ENCODE assay signal across 8 mouse cellular contexts in genomic region chrX:107816218-107816554, GRCm38 (mm10). TPM values are rescaled to one million over a fixed set of nuclear protein-coding genes. Genes with fewer than 3 reads are reported as not detected.
DNase-seq lines count a peak whose midpoint lies in the region; ATAC-seq and TF ChIP-seq lines count a peak whose summit lies in the region.

Gene 2610002M06Rik, minus strand, starts transcription at chrX:107816334.

- WGBS in cerebellum, adult 2 months = 16% methylated on average over 26 of the region's 28 CpGs
- WGBS in forebrain, postnatal 0 days = 26% methylated on average over 28 of the region's 28 CpGs
- 14% methylated on average over 26 of the region's 28 CpGs for WGBS in lung, embryonic 16.5 days

- no peaks in the 10 kb centered on the region for H3K4me1 ChIP-seq in cerebellum, adult 2 months (ENCODE audit: control insufficient read depth, insufficient read depth, low read length)
- no peaks in the 10 kb centered on the region for H3K4me1 ChIP-seq in forebrain, postnatal 0 days (ENCODE audit: insufficient read depth)
- H3K4me1 ChIP-seq in lung, embryonic 16.5 days (replicated peaks; ENCODE audit: control insufficient read depth, insufficient read depth, low read length) = no peaks in the 10 kb centered on the region

- no peaks in the 10 kb centered on the region for H3K36me3 ChIP-seq in forebrain, postnatal 0 days (ENCODE audit: insufficient read depth)
- H3K36me3 ChIP-seq in lung, embryonic 16.5 days (ENCODE audit: control insufficient read depth, insufficient read depth, low read length) = no peaks in the 10 kb centered on the region

- H3K27me3 ChIP-seq in cerebellum, adult 2 months (ENCODE audit: control insufficient read depth, insufficient read depth, low read length) = no peaks in the 10 kb centered on the region
- no peaks in the 10 kb centered on the region for H3K27me3 ChIP-seq in forebrain, postnatal 0 days (ENCODE audit: insufficient read depth, low read length)
- H3K27me3 ChIP-seq in lung, embryonic 16.5 days (ENCODE audit: control insufficient read depth, insufficient read depth, low read depth, low read length) = no peaks in the 10 kb centered on the region

- H3K9me3 ChIP-seq in forebrain, postnatal 0 days (ENCODE audit: low read length) = no peaks in the 10 kb centered on the region
- H3K9me3 ChIP-seq in lung, embryonic 16.5 days (ENCODE audit: control insufficient read depth, low read length) = no peaks in the 10 kb centered on the region

- peak within 1 kb of the TSS; percentile 30; the same call in 1 of the 2 replicates for H3K27ac ChIP-seq in cerebellum, adult 2 months (ENCODE audit: insufficient read depth, low read length)
- H3K27ac ChIP-seq in forebrain, postnatal 0 days (ENCODE audit: low read depth, low read length) = 0 out of 2 replicates have a peak within 1 kb of the TSS, but pooled peaks have one; percentile 21
- H3K27ac ChIP-seq in lung, embryonic 16.5 days (ENCODE audit: low read length) = peak within 1 kb of the TSS; percentile 33; the same call in 1 of the 2 replicates

- peak within 1 kb of the TSS; percentile 52 for H3K4me2 ChIP-seq in forebrain, postnatal 0 days (ENCODE audit: low read depth)
- peak within 1 kb of the TSS; percentile 57 for H3K4me2 ChIP-seq in lung, embryonic 16.5 days (ENCODE audit: low read depth, low read length)

- peak within 1 kb of the TSS; percentile 85 for H3K4me3 ChIP-seq in cerebellum, adult 2 months (replicated peaks; ENCODE audit: insufficient read depth, low read depth, low read length)
- peak within 1 kb of the TSS; percentile 62 for H3K4me3 ChIP-seq in forebrain, postnatal 0 days (ENCODE audit: low read depth, low read length)
- H3K4me3 ChIP-seq in lung, embryonic 16.5 days (ENCODE audit: low read length) = peak within 1 kb of the TSS; percentile 65

- peak within 1 kb of the TSS; percentile 76 for H3K9ac ChIP-seq in forebrain, postnatal 0 days
- peak within 1 kb of the TSS; percentile 69 for H3K9ac ChIP-seq in lung, embryonic 16.5 days (ENCODE audit: low read length)

- peak; percentile 99 for ATAC-seq in forebrain, postnatal 0 days
- peak; percentile 100 for ATAC-seq in hematopoietic stem cell, adult 5-6 weeks (replicated peaks in 1 of 2; ENCODE audit: insufficient read depth in 1 of 2, low FRiP score in 2 of 2, low TSS enrichment in 1 of 2, low read depth in 1 of 2, poor library complexity in 2 of 2, severe bottlenecking in 2 of 2)
- peak; percentile 99 for ATAC-seq in lung, embryonic 16.5 days (ENCODE audit: low read depth)

- TF ChIP-seq CTCF in cerebellum, adult 2 months (IDR thresholded peaks at IDR 0.05; ENCODE audit: borderline replicate concordance, insufficient read depth, low read depth, low read length) = peak; percentile 64
- TF ChIP-seq CTCF in forebrain, postnatal 0 days (IDR thresholded peaks at IDR 0.05; ENCODE audit: low read depth) = peak; percentile 67

- TF ChIP-seq POLR2A in cerebellum, adult 2 months (IDR thresholded peaks at IDR 0.05; ENCODE audit: borderline replicate concordance, insufficient read depth, low read length) = no peak

- peak; percentile 88 for DNase-seq in MEL-GATA-1-ER (ENCODE audit: extremely low read depth, low read depth)
- peak; percentile 83 to 86 for DNase-seq in cerebellum, adult 2 months
- DNase-seq in forebrain, postnatal 0 days = peak; percentile 90
- DNase-seq in layer of hippocampus, adult 9-10 months (ENCODE audit: low spot score) = peak; percentile 30
- DNase-seq in ovary, postnatal 36 days (ENCODE audit: low spot score) = peak; percentile 83
- DNase-seq in thymus, postnatal 25 days = peak; percentile 84

RNA-seq across cellular contexts. Expression of gene 2610002M06Rik, which starts in this region (rescaled TPM):
- polyA plus RNA-seq in cerebellum, adult 2 months (2012; rRNA removed) = 18.8 and 19.4 TPM in 2 replicates
- 32.0 and 33.3 TPM in 2 replicates for total RNA-seq in forebrain, postnatal 0 days (2014; rRNA removed)
- 14.5 and 17.1 TPM in 2 replicates for polyA plus RNA-seq in forebrain, postnatal 0 days (2015; fragmentation: Nextera tagmentation; extraction: Ambion mirVana)
- 24.5 and 25.5 TPM in 2 replicates for total RNA-seq in hematopoietic stem cell, adult 5-6 weeks (2017)
- polyA plus RNA-seq in lung, embryonic 16.5 days (2015; fragmentation: Nextera tagmentation; extraction: Ambion mirVana) = 13.3 TPM in 2 replicates

Comparison
In these comparisons a context has a peak if more than half of its experiments do, and no peak if none do; other contexts are left out.
1. Peak in every context shown above with its lines: DNase-seq, ATAC-seq, H3K4me3 ChIP-seq and H3K27ac ChIP-seq.
2. DNase-seq: peak in every context shown above with its lines; median percentile 90 in forebrain, postnatal 0 days; 88 in MEL-GATA-1-ER; 84 in cerebellum, adult 2 months; 84 in thymus, postnatal 25 days; 83 in ovary, postnatal 36 days; 30 in layer of hippocampus, adult 9-10 months.